Mouse (Mus musculus): ENCODE measurements around the gene Aatk. TPM values are rescaled to one million over a fixed set of nuclear protein-coding genes. Genes with fewer than 3 reads are reported as not detected.

Aatk gene
- polyA plus RNA-seq, 1 experiment, result not detected

DNA sequence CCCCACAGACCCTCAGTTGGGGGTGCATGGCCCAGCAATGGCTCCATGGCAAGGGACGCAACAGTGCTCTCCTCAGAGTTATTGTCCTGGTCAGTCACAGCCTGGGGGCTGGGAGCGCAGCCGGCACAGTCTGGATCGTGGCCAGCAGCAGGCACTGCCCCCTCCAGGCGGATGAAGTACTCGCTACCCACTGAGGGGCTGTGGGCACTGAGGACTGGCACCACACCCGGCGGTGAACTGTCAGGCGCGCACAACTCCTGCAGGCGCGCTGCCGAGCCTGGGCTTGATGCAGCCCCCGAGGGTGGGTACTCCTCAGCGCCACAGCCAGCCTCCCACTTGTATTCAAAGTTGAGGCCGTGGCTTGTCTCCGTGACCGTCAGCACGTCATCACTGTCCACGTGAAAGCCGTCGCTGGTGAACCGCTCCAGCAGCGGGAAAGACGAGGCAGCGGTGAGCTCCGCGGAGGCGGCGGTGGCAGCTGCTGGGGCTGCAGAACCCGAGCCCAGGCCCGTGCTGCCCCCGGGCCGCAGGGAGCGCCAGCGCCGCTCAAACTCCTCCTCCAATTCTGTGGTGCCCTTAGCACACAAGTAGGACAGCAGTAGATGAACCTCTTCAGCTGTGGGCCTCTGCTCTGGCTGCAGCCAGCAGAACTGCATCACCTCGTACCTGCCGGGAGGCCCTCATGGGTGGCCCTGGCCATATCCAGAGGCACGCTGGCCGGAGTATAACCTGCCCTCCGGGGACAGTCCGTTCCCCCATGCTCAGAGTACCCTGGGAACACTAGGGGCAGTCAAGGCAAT is 35.0 kb downstream of the Aatk start:
- no peaks in the 10 kb centered on the region for H3K79me2 ChIP-seq (ENCODE audit: control insufficient read depth, insufficient read depth)
- H3K27me3 ChIP-seq (ENCODE audit: control insufficient read depth, insufficient read depth, insufficient read length), result peaks cover 20% of the 10 kb centered on the region
- no peak overlapping the region for H3ac ChIP-seq (ENCODE audit: control insufficient read depth, insufficient read length, low read depth)
- H3K36me3 ChIP-seq (ENCODE audit: control insufficient read depth, insufficient read depth), result no peaks in the 10 kb centered on the region
- no peak overlapping the region for H3K4me3 ChIP-seq (ENCODE audit: insufficient read depth, poor library complexity, severe bottlenecking)
- no peaks in the 10 kb centered on the region for H3K79me3 ChIP-seq (ENCODE audit: low read depth)
- TF ChIP-seq FOSL1 (IDR thresholded peaks at IDR 0.05; ENCODE audit: insufficient read depth, low read length, poor library complexity, severe bottlenecking) (no peak), MYOG (IDR thresholded peaks at IDR 0.05; ENCODE audit: control insufficient read depth, extremely low read depth, insufficient read length) (no peak), CEBPB (IDR thresholded peaks at IDR 0.05; ENCODE audit: low read depth) (no peak), USF1 (IDR thresholded peaks at IDR 0.05; ENCODE audit: low read depth) (no peak), MAX (IDR thresholded peaks at IDR 0.05) (no peak), MYOD1 (IDR thresholded peaks at IDR 0.05; ENCODE audit: control insufficient read depth, insufficient read length, low read depth) (no peak), CTCF (IDR thresholded peaks at IDR 0.05; ENCODE audit: control insufficient read depth, insufficient read depth, insufficient read length) (no peak)

DNA sequence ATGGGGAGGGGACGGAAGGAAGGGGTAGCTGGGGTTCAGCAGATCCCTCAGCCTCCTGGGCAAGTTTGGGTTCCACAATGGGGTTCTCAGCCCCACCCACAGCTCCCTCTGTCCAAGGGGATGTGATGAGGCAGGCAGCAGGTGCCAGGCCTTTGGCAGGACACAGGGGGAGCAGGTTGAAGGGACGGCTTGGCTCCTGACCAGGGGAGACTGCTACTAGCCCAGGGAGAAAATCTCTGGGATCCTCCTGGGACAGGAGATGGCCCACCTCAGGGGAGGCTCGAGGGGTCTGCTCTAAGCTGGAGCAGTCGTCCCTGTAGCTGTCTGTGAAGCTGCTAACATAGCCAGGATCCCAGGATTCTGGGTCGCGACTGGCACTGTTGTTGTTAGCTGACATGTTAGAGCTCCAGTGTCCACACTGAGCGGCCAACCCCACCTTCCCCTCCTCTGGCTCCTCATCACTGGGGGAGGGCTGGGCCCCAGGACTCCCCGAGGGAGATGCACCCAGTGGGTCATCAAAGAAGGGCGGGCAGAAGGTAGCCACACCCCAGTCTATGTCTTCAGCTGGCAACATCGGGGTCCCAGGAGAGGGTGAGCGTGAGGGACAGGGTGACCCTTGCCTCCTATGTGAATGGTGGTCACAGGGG is 35.7 kb downstream of the Aatk start:
- no peaks in the 10 kb centered on the region for H3K36me3 ChIP-seq (ENCODE audit: control insufficient read depth, insufficient read depth)
- H3K27me3 ChIP-seq (ENCODE audit: control insufficient read depth, insufficient read depth, insufficient read length), result peaks cover 12% of the 10 kb centered on the region
- no peak overlapping the region for H3ac ChIP-seq (ENCODE audit: control insufficient read depth, insufficient read length, low read depth)
- TF ChIP-seq MYOG (IDR thresholded peaks at IDR 0.05; ENCODE audit: control insufficient read depth, extremely low read depth, insufficient read length), result no peak
- TF ChIP-seq MYOD1 (IDR thresholded peaks at IDR 0.05; ENCODE audit: control insufficient read depth, insufficient read length, low read depth), result no peak
- TF ChIP-seq CEBPB (IDR thresholded peaks at IDR 0.05; ENCODE audit: low read depth), result no peak
- no peak for TF ChIP-seq FOSL1 (IDR thresholded peaks at IDR 0.05; ENCODE audit: insufficient read depth, low read length, poor library complexity, severe bottlenecking)
- TF ChIP-seq CTCF (IDR thresholded peaks at IDR 0.05; ENCODE audit: control insufficient read depth, insufficient read depth, insufficient read length), result no peak
- no peak for TF ChIP-seq MAX (IDR thresholded peaks at IDR 0.05)
- TF ChIP-seq USF1 (IDR thresholded peaks at IDR 0.05; ENCODE audit: low read depth), result no peak
- no peaks in the 10 kb centered on the region for H3K79me2 ChIP-seq (ENCODE audit: control insufficient read depth, insufficient read depth)
- H3K4me3 ChIP-seq (ENCODE audit: insufficient read depth, poor library complexity, severe bottlenecking), result no peak overlapping the region
- H3K79me3 ChIP-seq (ENCODE audit: low read depth), result no peaks in the 10 kb centered on the region

DNA sequence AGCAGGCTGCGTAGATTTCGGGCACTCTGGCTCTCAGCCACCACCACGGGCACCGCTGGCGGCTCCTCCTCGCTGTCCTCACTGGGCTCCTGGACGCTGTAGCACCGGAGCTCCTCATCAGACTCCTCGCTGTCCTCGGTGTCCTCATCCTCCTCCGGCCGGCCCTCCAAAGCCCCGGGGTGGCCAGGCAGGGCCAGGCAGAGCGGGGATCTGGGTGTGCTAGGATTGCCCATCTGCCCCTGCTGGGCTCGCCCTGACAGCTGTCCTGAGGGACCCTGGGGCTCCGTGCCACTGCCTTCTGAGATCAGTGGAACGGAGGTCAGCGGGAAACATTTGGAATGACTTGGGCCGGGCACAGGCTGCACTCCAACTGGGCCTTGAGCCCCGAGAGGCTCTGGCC is 37.0 kb downstream of the Aatk start:
- no peak for TF ChIP-seq FOSL1 (IDR thresholded peaks at IDR 0.05; ENCODE audit: insufficient read depth, low read length, poor library complexity, severe bottlenecking)
- Histone ChIP-seq H3K79me2 (ENCODE audit: control insufficient read depth, insufficient read depth) (no peaks in the 10 kb centered on the region), H3K79me3 (ENCODE audit: low read depth) (no peaks in the 10 kb centered on the region), H3ac (ENCODE audit: control insufficient read depth, insufficient read length, low read depth) (no peak overlapping the region), H3K27me3 (ENCODE audit: control insufficient read depth, insufficient read depth, insufficient read length) (peaks cover 3% of the 10 kb centered on the region), H3K4me3 (ENCODE audit: insufficient read depth, poor library complexity, severe bottlenecking) (no peak overlapping the region), H3K36me3 (ENCODE audit: control insufficient read depth, insufficient read depth) (peaks cover 9% of the 10 kb centered on the region)

DNA sequence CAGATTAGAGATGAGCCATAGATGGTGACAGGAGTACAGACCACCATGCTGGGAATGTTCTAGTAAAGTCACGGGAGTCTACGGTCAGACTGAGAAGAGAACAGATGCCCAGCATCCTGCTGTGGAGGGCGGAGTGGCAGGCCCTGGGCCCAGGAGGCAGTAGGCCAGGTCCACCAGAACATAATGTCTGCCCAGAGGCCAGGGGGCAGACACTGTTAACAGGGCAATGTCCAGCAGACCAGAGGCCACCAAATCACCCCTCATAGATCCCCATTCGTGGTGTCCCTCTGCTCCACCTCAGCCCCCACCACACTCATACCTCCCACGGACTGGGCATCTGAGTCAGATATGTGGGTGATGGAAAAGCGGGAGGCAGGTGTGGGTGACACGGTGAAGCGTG is 38.0 kb downstream of the Aatk start:
- H3ac ChIP-seq (ENCODE audit: control insufficient read depth, insufficient read length, low read depth), result no peak overlapping the region
- H3K4me3 ChIP-seq (ENCODE audit: insufficient read depth, poor library complexity, severe bottlenecking), result no peak overlapping the region
- TF ChIP-seq CEBPB (IDR thresholded peaks at IDR 0.05; ENCODE audit: low read depth), result no peak
- TF ChIP-seq MYOD1 (IDR thresholded peaks at IDR 0.05; ENCODE audit: control insufficient read depth, insufficient read length, low read depth), result no peak
- no peak for TF ChIP-seq CTCF (IDR thresholded peaks at IDR 0.05; ENCODE audit: control insufficient read depth, insufficient read depth, insufficient read length)
- TF ChIP-seq USF1 (IDR thresholded peaks at IDR 0.05; ENCODE audit: low read depth), result no peak
- TF ChIP-seq MYOG (IDR thresholded peaks at IDR 0.05; ENCODE audit: control insufficient read depth, extremely low read depth, insufficient read length), result no peak
- TF ChIP-seq MAX (IDR thresholded peaks at IDR 0.05), result no peak
- no peak for TF ChIP-seq FOSL1 (IDR thresholded peaks at IDR 0.05; ENCODE audit: insufficient read depth, low read length, poor library complexity, severe bottlenecking)
- peaks cover 3% of the 10 kb centered on the region for H3K27me3 ChIP-seq (ENCODE audit: control insufficient read depth, insufficient read depth, insufficient read length)
- H3K36me3 ChIP-seq (ENCODE audit: control insufficient read depth, insufficient read depth), result peaks cover 19% of the 10 kb centered on the region
- no peaks in the 10 kb centered on the region for H3K79me2 ChIP-seq (ENCODE audit: control insufficient read depth, insufficient read depth)
- H3K79me3 ChIP-seq (ENCODE audit: low read depth), result no peaks in the 10 kb centered on the region

DNA sequence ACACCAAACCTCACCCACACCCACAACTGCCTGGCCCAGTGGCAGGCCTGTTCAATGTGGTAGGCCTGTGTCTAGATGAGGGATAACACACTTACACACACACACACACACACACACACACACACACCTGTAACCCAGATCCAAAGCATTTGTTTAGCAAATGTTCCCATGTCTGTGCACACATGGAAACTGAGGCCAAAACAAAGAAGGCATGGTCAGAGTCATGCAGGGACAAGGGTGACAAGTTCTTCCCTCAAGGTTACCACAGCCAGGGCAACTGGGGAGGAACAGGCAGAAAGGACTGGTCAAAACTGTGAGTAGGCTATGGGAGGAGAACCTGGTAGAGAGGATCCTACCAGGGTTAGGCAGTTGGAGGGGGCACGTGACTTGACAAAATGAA is 38.5 kb downstream of the Aatk start:
- H3K27me3 ChIP-seq (ENCODE audit: control insufficient read depth, insufficient read depth, insufficient read length), result peaks cover 3% of the 10 kb centered on the region
- no peaks in the 10 kb centered on the region for H3K79me2 ChIP-seq (ENCODE audit: control insufficient read depth, insufficient read depth)
- no peak overlapping the region for H3K4me3 ChIP-seq (ENCODE audit: insufficient read depth, poor library complexity, severe bottlenecking)
- H3K79me3 ChIP-seq (ENCODE audit: low read depth), result no peaks in the 10 kb centered on the region
- H3K36me3 ChIP-seq (ENCODE audit: control insufficient read depth, insufficient read depth), result peaks cover 24% of the 10 kb centered on the region
- no peak overlapping the region for H3ac ChIP-seq (ENCODE audit: control insufficient read depth, insufficient read length, low read depth)
- TF ChIP-seq CTCF (IDR thresholded peaks at IDR 0.05; ENCODE audit: control insufficient read depth, insufficient read depth, insufficient read length), result no peak
- no peak for TF ChIP-seq MAX (IDR thresholded peaks at IDR 0.05)
- TF ChIP-seq USF1 (IDR thresholded peaks at IDR 0.05; ENCODE audit: low read depth), result no peak
- no peak for TF ChIP-seq CEBPB (IDR thresholded peaks at IDR 0.05; ENCODE audit: low read depth)
- no peak for TF ChIP-seq FOSL1 (IDR thresholded peaks at IDR 0.05; ENCODE audit: insufficient read depth, low read length, poor library complexity, severe bottlenecking)
- TF ChIP-seq MYOG (IDR thresholded peaks at IDR 0.05; ENCODE audit: control insufficient read depth, extremely low read depth, insufficient read length), result no peak
- TF ChIP-seq MYOD1 (IDR thresholded peaks at IDR 0.05; ENCODE audit: control insufficient read depth, insufficient read length, low read depth), result no peak
